Mouse (Mus musculus): ENCODE measurements at regions not wholly inside any gene's neighbourhood (a gene's known extent, or its start where the extent isn't known, plus 50 kb on each side); places are given as distances from the start of the nearest gene placed in this dataset.
A peak's percentile ranks its signal among the peaks of the same experiment; 100 is the strongest.
"Not testable (repeated sequence)": the region's sequence is repeated elsewhere in the genome, so short reads cannot be mapped to it uniquely, and the experiment has no call there.

DNA sequence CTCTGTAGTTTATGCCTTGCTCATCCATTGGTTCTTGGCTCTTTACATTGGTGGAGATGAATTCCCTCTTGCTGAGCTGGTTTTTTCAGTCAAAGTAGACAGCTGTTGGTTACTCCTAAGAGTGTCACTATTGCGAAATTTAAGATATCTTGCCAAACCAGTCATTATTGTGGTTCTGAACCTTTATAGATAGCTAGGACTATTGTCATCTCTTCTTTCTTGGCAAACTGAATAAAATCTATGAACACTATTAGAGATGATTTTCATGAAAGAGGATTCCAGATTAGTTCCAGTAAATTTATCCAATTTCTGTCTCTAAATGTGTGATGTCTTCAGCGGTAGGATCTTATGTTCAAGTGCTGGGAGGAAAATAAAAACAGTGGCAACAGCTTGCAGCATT is 275.3 kb upstream of the Nrxn1 start:
- H3K4me2 ChIP-seq = no peak overlapping the region
- H3K27ac ChIP-seq = no peak overlapping the region
- 69% methylated on average over 2 of the region's 2 CpGs for WGBS (ENCODE audit: insufficient replicate concordance)
- H3K36me3 ChIP-seq = no peaks in the 10 kb centered on the region
- no peak for DNase-seq
- H3K27me3 ChIP-seq = no peaks in the 10 kb centered on the region
- ATAC-seq (ENCODE audit: low read depth) = no peak
- H3K9ac ChIP-seq = no peak overlapping the region
- H3K4me3 ChIP-seq (replicated peaks) = no peak overlapping the region
- H3K9me3 ChIP-seq (replicated peaks) = 0 out of 2 replicates have a peak, but pooled peaks cover 3% of the 10 kb centered on the region
- no peaks in the 10 kb centered on the region for H3K4me1 ChIP-seq (replicated peaks)

DNA sequence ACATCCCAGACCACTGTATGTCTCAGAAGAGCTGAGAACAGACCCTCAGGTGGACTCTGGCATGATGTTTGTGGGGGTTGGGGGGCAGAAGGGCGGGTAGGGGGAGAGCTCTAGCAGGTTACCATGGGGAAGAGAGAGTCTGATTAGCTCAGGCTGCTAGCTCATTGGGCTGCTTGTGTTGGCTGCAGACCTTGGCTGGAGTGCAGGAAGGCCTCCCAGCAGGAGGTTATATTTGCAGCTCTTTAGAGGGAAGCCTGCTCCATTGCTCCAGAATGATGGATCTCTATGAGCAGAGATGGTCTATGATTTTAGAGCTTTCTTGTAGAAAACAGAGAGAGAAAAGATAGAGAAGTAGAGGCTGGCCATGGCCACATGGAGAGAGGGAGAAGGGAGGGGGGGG is 268.4 kb upstream of the Nrxn1 start:
- Histone ChIP-seq H3K4me3 (replicated peaks) (no peak overlapping the region), H3K9ac (no peak overlapping the region), H3K36me3 (no peaks in the 10 kb centered on the region), H3K4me2 (no peak overlapping the region), H3K27me3 (no peaks in the 10 kb centered on the region), H3K4me1 (replicated peaks) (no peaks in the 10 kb centered on the region), H3K9me3 (replicated peaks) (peaks cover 6% of the 10 kb centered on the region; the same call in 1 of the 2 replicates), H3K27ac (no peak overlapping the region)
- no peak for ATAC-seq (ENCODE audit: low read depth)
- WGBS (ENCODE audit: insufficient replicate concordance) = 45% methylated on average over 1 of the region's 1 CpGs
- DNase-seq = no peak

DNA sequence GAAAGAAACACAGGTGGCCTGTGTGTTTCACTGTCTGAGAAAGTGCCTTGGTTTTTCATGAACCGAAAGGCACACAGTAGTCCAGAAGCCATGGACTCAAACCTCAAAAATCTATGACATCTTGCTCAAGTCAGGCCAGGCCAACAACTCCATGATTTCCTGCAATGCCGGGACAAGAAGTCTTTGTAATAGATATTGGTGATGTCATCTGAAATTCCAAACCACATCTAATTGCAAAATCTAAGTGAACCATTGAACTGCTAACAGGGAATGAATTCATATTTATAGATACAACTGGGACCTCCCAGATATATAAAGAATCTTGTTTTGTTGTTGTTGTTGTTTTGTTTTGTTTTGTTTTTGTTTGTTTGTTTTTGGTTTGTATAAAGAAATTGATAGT is 259.2 kb upstream of the Nrxn1 start:
- no peak for ATAC-seq (ENCODE audit: low read depth)
- no peak overlapping the region for H3K9ac ChIP-seq
- H3K27me3 ChIP-seq = no peaks in the 10 kb centered on the region
- H3K4me3 ChIP-seq (replicated peaks) = no peak overlapping the region
- 59% methylated on average over 2 of the region's 2 CpGs for WGBS (ENCODE audit: insufficient replicate concordance)
- H3K9me3 ChIP-seq (replicated peaks) = no peaks in the 10 kb centered on the region
- no peak for DNase-seq
- H3K27ac ChIP-seq = no peak overlapping the region
- H3K4me2 ChIP-seq = no peak overlapping the region
- no peaks in the 10 kb centered on the region for H3K36me3 ChIP-seq
- no peaks in the 10 kb centered on the region for H3K4me1 ChIP-seq (replicated peaks)

DNA sequence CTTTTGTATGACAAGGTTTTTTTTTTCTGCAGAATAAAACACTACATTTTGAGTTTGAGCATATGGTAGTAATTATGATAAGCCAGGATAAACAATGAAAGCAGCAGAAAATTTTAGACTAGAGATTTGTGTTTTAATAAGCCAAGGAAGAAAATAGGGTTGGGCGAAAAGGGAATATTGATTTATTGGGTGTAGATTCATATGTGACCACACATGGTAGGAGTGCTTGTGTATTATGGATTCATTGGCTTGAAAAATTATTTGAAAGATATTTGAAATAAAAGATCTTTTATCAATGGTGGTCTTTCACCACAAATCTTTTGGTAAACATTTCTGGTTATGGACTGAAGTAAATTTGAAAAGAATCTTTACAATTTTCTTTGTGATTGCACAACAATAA is 244.0 kb upstream of the Nrxn1 start:
- no peaks in the 10 kb centered on the region for H3K36me3 ChIP-seq

DNA sequence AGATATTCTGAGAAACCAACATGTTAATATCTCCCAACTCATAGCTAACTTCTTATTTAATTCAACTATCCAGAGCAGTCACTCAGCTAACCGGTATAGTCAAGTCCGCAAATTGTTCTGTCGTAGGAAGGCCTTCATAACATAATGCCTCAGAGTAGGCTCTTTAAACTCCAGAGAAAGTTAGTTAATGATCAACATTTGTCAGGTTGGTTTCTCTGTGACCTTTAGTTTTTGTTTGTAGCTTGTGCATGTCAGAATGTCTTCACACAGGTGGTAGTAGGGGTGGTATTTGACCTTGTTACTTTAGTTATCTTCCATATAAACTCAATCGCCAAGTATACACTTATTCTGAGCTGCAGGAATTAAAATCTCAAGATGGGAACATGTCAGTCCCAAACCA is 240.9 kb upstream of the Nrxn1 start:
- WGBS (ENCODE audit: insufficient replicate concordance) = 70% methylated on average over 4 of the region's 4 CpGs
- Histone ChIP-seq H3K36me3 (no peaks in the 10 kb centered on the region), H3K9me3 (replicated peaks) (no peaks in the 10 kb centered on the region), H3K4me2 (no peak overlapping the region), H3K27me3 (no peaks in the 10 kb centered on the region), H3K4me1 (replicated peaks) (no peaks in the 10 kb centered on the region), H3K4me3 (replicated peaks) (no peak overlapping the region), H3K27ac (no peak overlapping the region), H3K9ac (no peak overlapping the region)
- DNase-seq (no peak), ATAC-seq (ENCODE audit: low read depth) (no peak)

More for the DNA sequence above, 244.0 kb upstream of the Nrxn1 start:
- no peak overlapping the region for H3K27ac ChIP-seq
- no peak for ATAC-seq (ENCODE audit: low read depth)
- no peaks in the 10 kb centered on the region for H3K9me3 ChIP-seq (replicated peaks)
- H3K27me3 ChIP-seq = no peaks in the 10 kb centered on the region
- no peak overlapping the region for H3K4me2 ChIP-seq
- no peak overlapping the region for H3K9ac ChIP-seq
- H3K4me3 ChIP-seq (replicated peaks) = no peak overlapping the region
- 63% methylated on average over 1 of the region's 1 CpGs for WGBS (ENCODE audit: insufficient replicate concordance)
- H3K4me1 ChIP-seq (replicated peaks) = no peaks in the 10 kb centered on the region
- no peak for DNase-seq

DNA sequence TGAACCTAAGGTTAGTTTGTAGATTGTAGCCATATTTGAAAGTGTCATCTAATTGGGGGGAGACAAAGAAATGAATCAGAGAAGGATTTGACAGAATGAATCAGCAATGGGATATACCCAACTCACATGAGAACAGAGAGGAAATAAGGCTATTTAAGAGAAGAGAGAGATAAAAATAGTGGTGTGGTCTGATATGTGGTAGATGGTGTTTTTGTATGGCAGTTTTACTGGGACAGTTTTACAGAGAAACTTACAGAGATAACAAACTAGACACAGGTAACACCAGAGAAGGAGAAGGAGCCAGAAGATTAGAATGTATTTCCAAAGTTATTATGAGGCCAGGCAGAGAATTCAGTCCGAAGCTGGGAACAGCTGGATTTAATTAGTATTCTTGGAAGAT is 240.3 kb upstream of the Nrxn1 start:
- H3K27ac ChIP-seq = no peak overlapping the region
- no peaks in the 10 kb centered on the region for H3K9me3 ChIP-seq (replicated peaks)
- no peak overlapping the region for H3K4me2 ChIP-seq
- no peak overlapping the region for H3K4me3 ChIP-seq (replicated peaks)
- no peaks in the 10 kb centered on the region for H3K4me1 ChIP-seq (replicated peaks)
- no peak overlapping the region for H3K9ac ChIP-seq
- WGBS (ENCODE audit: insufficient replicate concordance) = 44% methylated on average over 1 of the region's 1 CpGs
- no peaks in the 10 kb centered on the region for H3K36me3 ChIP-seq
- ATAC-seq (ENCODE audit: low read depth) (no peak), DNase-seq (no peak)
- H3K27me3 ChIP-seq = no peaks in the 10 kb centered on the region

DNA sequence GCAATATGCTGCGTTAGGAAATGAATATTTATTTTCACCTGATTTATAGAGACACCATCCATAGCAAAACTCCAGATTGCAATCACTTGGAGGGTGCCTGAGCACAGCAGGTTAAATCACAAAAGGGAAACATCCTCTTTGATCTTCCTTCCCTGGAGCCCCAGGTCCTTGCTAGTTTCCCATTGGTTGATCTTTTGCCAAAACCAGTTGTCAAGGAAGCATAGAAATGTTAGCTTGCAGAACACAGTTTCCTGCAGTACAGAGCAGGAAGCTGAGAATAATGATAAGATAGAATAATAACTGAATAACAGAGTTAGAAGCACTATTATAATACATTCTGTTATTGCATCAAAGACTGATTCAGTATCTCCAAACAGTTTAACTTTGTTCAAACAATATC is 231.5 kb upstream of the Nrxn1 start:
- H3K36me3 ChIP-seq = no peaks in the 10 kb centered on the region
- H3K4me2 ChIP-seq = no peak overlapping the region
- DNase-seq (no peak), ATAC-seq (ENCODE audit: low read depth) (no peak)
- H3K27ac ChIP-seq = no peak overlapping the region
- H3K27me3 ChIP-seq = no peaks in the 10 kb centered on the region
- no peak overlapping the region for H3K4me3 ChIP-seq (replicated peaks)
- H3K4me1 ChIP-seq (replicated peaks) = no peaks in the 10 kb centered on the region
- WGBS (ENCODE audit: insufficient replicate concordance) = 53% methylated on average over 1 of the region's 1 CpGs
- no peak overlapping the region for H3K9ac ChIP-seq
- no peaks in the 10 kb centered on the region for H3K9me3 ChIP-seq (replicated peaks)

DNA sequence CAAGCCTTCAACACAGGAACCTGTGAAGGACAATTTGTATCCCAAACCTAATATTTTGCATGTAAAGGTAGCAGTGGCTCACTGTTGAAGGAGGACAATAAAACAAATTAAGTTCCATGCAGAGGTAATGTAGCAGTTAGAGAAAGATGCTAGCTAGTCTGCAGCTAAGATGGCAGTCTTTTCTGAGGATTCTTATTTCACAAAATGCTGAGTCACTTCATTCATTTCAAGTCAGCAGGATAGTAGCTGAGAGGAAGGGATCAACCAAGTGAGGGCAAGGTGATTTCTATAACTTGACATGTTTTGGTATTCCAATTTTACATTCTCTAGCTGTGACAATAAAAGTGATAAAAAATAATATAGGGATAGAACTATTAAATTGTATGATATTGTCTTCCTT is 194.0 kb upstream of the Nrxn1 start:
- H3K4me1 ChIP-seq (replicated peaks) = no peaks in the 10 kb centered on the region
- H3K9me3 ChIP-seq (replicated peaks) = no peaks in the 10 kb centered on the region
- H3K4me2 ChIP-seq = no peak overlapping the region
- H3K36me3 ChIP-seq = no peaks in the 10 kb centered on the region
- H3K27ac ChIP-seq = no peak overlapping the region
- no peaks in the 10 kb centered on the region for H3K27me3 ChIP-seq
- DNase-seq (no peak), ATAC-seq (ENCODE audit: low read depth) (no peak)
- no peak overlapping the region for H3K9ac ChIP-seq
- H3K4me3 ChIP-seq (replicated peaks) = no peak overlapping the region

DNA sequence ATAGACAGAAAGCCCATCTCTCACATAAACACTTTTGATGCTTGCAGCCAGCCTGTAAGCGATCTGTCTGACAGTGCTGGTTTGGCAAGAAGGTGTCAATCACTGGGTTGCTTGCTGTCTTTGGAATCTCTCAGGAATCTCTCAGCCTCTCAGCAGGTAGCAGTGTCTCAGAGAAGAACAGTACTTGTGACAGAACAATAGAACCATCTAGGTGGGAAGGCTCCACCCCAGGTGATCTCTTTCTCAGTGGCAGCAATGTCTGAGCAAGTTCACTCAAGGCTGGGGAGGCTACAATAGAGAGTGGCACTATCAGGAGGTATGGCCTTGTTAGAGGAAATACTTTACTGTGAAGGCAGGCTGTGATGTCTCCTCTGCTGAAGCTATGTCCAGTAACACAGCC is 181.5 kb upstream of the Nrxn1 start:
- Histone ChIP-seq H3K4me3 (replicated peaks) (no peak overlapping the region), H3K9me3 (replicated peaks) (no peaks in the 10 kb centered on the region), H3K4me1 (replicated peaks) (no peaks in the 10 kb centered on the region), H3K4me2 (no peak overlapping the region), H3K27me3 (no peaks in the 10 kb centered on the region), H3K36me3 (no peaks in the 10 kb centered on the region), H3K9ac (no peak overlapping the region), H3K27ac (no peak overlapping the region)
- DNase-seq = no peak
- WGBS (ENCODE audit: insufficient replicate concordance) = 65% methylated on average over 1 of the region's 1 CpGs
- no peak for ATAC-seq (ENCODE audit: low read depth)

DNA sequence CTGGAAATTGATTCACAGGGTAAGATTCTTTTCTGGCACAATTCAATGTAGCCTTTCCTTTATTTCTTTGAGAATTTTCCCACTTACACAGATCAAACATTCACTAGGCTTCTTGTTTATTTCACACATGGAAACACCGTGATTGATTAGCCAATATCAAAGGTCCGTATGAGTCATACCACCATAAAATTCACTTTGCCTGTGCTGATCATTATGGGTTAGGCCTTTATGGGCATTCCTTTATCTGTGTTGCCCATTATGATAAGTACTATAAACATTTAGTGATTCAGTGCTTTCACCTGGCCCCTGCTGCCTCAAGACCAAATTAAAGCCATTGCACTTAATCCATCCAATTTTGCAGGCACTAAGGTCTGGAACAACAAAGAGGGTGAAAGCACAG is 145.8 kb upstream of the Nrxn1 start:
- H3K36me3 ChIP-seq = no peaks in the 10 kb centered on the region
- no peak overlapping the region for H3K4me2 ChIP-seq
- DNase-seq (no peak), ATAC-seq (ENCODE audit: low read depth) (no peak)
- H3K9me3 ChIP-seq (replicated peaks) = no peaks in the 10 kb centered on the region
- H3K4me3 ChIP-seq (replicated peaks) = no peak overlapping the region
- H3K9ac ChIP-seq = no peak overlapping the region
- H3K4me1 ChIP-seq (replicated peaks) = no peaks in the 10 kb centered on the region
- no peaks in the 10 kb centered on the region for H3K27me3 ChIP-seq
- no peak overlapping the region for H3K27ac ChIP-seq
- 66% methylated on average over 2 of the region's 2 CpGs for WGBS (ENCODE audit: insufficient replicate concordance)

DNA sequence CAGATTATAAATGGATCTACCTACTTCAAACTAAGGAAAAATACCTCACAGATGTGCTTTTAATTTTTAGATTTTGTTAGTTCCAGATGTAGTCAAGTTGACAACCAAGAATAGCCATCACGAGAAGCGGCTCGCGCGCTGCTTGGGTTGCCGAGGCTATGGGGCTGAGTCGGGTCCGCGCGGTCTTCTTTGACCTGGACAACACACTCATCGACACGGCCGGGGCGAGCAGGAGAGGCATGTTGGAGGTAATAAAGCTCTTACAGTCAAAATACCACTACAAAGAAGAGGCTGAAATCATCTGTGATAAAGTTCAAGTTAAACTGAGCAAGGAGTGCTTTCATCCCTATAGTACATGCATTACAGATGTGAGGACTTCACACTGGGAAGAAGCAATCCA is 143.8 kb upstream of the Nrxn1 start:
- not testable (repeated sequence) for H3K9ac ChIP-seq; H3K4me3 ChIP-seq (replicated peaks); H3K4me1 ChIP-seq (replicated peaks); H3K36me3 ChIP-seq; DNase-seq; H3K4me2 ChIP-seq; H3K9me3 ChIP-seq (replicated peaks); H3K27me3 ChIP-seq; H3K27ac ChIP-seq
- 0 out of 2 replicates have a peak, but pooled peaks have one; percentile 58 for ATAC-seq (ENCODE audit: low read depth)
- 93% methylated on average over 14 of the region's 14 CpGs for WGBS (ENCODE audit: insufficient replicate concordance)

DNA sequence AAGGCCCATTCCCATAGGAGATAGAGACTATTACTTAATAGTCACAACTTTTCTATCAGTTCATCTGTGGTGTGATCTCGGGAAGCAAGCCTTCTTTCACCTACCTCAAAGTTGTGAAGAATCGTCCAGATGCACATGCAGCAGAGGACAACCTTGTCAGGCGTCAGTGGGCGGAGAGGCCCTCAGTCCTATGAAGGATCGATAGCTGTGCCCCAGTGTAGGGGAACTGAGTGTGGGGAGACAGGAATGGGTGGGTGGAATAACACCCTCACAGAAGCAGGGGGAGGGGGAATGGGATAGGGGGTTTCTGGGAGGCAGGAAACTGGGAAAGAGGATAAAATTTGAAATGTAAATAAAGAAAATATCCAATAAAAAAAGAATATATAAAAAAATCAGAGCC is 133.5 kb upstream of the Nrxn1 start:
- WGBS (ENCODE audit: insufficient replicate concordance) = 65% methylated on average over 5 of the region's 5 CpGs

DNA sequence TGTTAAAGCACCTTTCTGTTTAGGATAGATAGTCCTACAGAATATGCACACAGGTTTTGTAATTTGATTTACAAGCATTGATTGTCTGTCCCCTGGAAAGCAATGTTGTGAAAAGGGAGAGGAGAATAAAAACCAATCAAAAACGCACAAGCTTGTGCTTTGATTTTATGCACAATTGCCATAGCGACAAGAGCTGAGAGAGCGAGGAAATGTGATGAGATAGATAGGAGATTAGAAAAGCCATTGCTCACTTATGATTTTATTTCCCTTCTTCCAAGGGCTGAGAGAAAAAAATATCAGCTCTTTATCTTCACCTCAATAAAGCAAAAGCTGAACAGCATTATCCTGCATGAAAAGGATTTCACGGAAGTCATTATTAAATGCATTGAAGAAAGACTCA is 133.0 kb upstream of the Nrxn1 start:
- 69% methylated on average over 4 of the region's 4 CpGs for WGBS (ENCODE audit: insufficient replicate concordance)
- ATAC-seq (ENCODE audit: low read depth) = no peak
- no peak for DNase-seq

More for the DNA sequence above, 133.5 kb upstream of the Nrxn1 start:
- H3K9ac ChIP-seq = no peak overlapping the region
- no peak overlapping the region for H3K27ac ChIP-seq
- H3K4me3 ChIP-seq (replicated peaks) = no peak overlapping the region
- no peak overlapping the region for H3K4me2 ChIP-seq
- DNase-seq = no peak
- H3K36me3 ChIP-seq = no peaks in the 10 kb centered on the region
- no peaks in the 10 kb centered on the region for H3K4me1 ChIP-seq (replicated peaks)
- H3K9me3 ChIP-seq (replicated peaks) = no peaks in the 10 kb centered on the region
- H3K27me3 ChIP-seq = no peaks in the 10 kb centered on the region
- ATAC-seq (ENCODE audit: low read depth) = no peak

More for the DNA sequence above, 133.0 kb upstream of the Nrxn1 start:
- Histone ChIP-seq H3K27ac (no peak overlapping the region), H3K4me3 (replicated peaks) (no peak overlapping the region), H3K4me1 (replicated peaks) (no peaks in the 10 kb centered on the region), H3K9ac (no peak overlapping the region), H3K27me3 (no peaks in the 10 kb centered on the region), H3K36me3 (no peaks in the 10 kb centered on the region), H3K9me3 (replicated peaks) (no peaks in the 10 kb centered on the region), H3K4me2 (no peak overlapping the region)

Measured in liver, embryonic 13.5 days (tissue).